In genomic region chr10:99060588-99060987, GRCm38 (mm10) we compare ENCODE assay signal across 22 mouse cellular contexts.
"Had no signal": no experiment of that assay in that cellular context is flagged by ENCODE, and none has a peak within 500 bp of the region (broad histone marks: within the 10 kb centered on the region; RNA-seq: fewer than 3 reads in every experiment).

No protein-coding gene starts in this region.

- H3K27ac ChIP-seq: gastrocnemius, adult 2 months; hindbrain, embryonic 10.5 days; hindbrain, embryonic 12.5 days; hindbrain, embryonic 14.5 days; intestine, embryonic 15.5 days; left cerebral cortex, adult 2 months; limb, embryonic 10.5 days; limb, embryonic 12.5 days had no signal

- H3K4me3 ChIP-seq: gastrocnemius, adult 2 months; heart, embryonic 12.5 days; hindbrain, embryonic 10.5 days; hindbrain, embryonic 12.5 days; intestine, embryonic 15.5 days; left cerebral cortex, adult 2 months; limb, embryonic 10.5 days; limb, embryonic 12.5 days had no signal

- H3K9ac ChIP-seq: heart, embryonic 12.5 days; hindbrain, embryonic 12.5 days; hindbrain, embryonic 14.5 days; intestine, embryonic 15.5 days; limb, embryonic 12.5 days had no signal

- H3K27me3 ChIP-seq: heart, embryonic 12.5 days; hindbrain, embryonic 12.5 days; intestine, embryonic 15.5 days; limb, embryonic 12.5 days had no signal

- H3K36me3 ChIP-seq: heart, embryonic 12.5 days; hindbrain, embryonic 10.5 days; hindbrain, embryonic 12.5 days; intestine, embryonic 15.5 days; limb, embryonic 10.5 days; limb, embryonic 12.5 days had no signal

- H3K4me1 ChIP-seq: heart, embryonic 12.5 days; hindbrain, embryonic 10.5 days; hindbrain, embryonic 12.5 days; intestine, embryonic 15.5 days; limb, embryonic 10.5 days; limb, embryonic 12.5 days had no signal

- H3K4me2 ChIP-seq: heart, embryonic 12.5 days; hindbrain, embryonic 12.5 days; hindbrain, embryonic 14.5 days; intestine, embryonic 15.5 days; limb, embryonic 12.5 days had no signal

- ATAC-seq: forebrain, embryonic 16.5 days; inflammation-experienced regulatory T-cells, adult 6 months; intestine, embryonic 15.5 days; intestine, postnatal 0 days had no signal

- H3K9me3 ChIP-seq: heart, embryonic 12.5 days; hindbrain, embryonic 10.5 days; hindbrain, embryonic 12.5 days; intestine, embryonic 15.5 days; limb, embryonic 10.5 days; limb, embryonic 12.5 days had no signal

- DNase-seq: gastrocnemius, adult 2 months; gastrocnemius, postnatal 10 days; gastrocnemius, postnatal 25 days; heart, postnatal 10 days; heart, postnatal 4 days; kidney, adult 18-20 months; kidney, adult 8-10 months; kidney, postnatal 14 days; kidney, postnatal 36 days; layer of hippocampus, adult 9-11 months; liver had no signal
